Mouse (Mus musculus) cerebellum, adult 18-20 months (tissue): Measurements from ENCODE around the gene Rufy3.
A peak's percentile ranks its signal among the peaks of the same experiment; 100 is the strongest.

ENCODE experiments used
- DNase-seq, 2 experiments: peaks; one replicate each; pipeline ENCODE4 v3.0.0; 2021

Gene Rufy3

DNA sequence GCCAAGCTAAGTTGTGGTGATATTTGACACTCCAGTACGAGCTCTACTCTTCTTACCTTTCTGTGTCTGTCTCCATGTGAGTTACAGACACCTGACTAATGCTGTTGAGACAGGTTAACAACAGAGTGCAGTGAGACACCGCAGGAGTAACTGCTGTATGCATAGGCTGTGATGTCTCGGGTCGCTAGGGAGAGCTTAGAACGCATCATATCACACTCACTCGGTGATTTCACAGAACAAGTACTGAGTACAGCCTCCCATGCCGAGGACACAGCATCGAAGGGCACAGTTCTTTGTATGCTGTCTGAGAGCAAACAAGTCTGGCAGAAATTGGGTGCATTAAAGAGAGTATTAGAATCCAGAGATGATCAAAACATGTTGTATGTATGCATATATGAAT is 65.1 kb downstream of the Rufy3 start:
- no peak for DNase-seq

DNA sequence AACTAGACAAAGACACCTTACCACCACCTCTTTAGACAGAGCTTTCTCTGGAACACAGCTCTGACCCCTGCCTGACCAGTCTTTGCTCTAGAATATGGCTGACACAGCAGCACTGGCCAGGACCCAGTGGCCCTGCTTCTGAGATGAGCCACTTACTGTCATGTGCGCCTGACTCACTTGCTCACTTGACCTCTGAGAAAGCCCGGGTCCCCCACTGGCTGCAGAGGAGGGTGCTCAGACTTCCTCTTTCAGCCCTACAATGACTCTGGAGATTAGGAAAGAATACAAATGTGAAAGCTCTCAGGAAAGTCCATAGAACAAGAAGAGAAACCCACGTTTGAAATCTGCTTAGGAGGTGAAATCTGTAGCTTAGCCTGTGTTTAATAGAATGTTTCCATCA is 66.0 kb downstream of the Rufy3 start:
- DNase-seq = no peak

DNA sequence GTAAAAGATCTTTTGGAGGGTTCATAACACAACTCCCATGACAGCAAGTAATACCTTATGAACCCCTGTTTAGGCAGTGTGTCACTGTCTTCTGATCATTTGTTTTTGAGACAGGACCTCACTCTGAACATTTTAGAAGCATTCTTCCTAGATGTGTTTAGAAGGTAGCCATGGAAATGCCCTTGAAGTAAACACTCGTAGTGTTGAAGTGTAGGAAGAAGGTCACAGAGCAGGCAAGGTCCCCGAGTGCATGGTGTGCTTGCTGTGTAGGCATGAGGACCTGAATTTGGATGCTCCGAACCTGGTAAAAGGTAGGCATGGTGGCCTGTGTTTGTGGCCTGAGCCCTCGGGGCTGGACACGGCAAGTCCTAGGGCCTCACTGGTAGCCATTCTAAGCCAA is 66.7 kb downstream of the Rufy3 start:
- no peak for DNase-seq

DNA sequence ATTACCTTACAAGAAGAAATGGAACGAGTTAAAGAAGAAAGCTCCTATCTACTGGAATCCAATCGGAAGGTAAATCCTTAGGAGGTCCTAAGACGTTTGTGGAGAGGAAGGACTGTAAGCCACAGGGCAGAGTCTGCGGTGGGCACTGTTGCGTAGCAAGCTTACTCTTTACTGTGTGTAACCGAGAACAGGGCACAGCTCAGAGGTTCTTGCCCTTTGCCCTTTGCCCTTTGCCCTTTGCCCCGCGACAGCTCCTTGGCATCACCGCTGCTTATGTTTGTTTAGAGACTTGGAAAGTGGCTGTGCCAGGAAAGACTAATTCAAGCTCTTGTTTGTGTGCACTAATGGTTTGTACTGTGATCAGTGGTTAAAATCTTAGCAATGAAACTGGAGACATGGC is 67.6 kb downstream of the Rufy3 start:
- no peak for DNase-seq

DNA sequence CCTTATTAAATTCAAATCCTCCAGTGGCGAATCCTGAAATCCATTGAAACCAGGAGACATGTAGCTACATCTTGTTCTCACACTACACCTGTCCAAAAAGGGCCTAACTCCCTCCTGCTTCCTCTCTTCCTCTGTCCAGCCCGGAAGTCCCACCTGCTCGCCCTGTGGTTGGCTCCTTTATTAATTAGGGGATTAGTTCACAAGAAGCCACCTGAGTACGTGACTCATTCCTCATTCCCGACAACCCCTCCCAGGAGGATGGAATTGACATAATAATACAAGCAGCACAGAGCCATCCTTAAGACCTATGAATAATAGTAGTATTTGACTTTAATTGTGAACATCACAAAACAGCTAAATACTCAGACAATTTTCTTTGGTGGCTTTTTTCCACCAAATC is 69.2 kb downstream of the Rufy3 start:
- no peak for DNase-seq

DNA sequence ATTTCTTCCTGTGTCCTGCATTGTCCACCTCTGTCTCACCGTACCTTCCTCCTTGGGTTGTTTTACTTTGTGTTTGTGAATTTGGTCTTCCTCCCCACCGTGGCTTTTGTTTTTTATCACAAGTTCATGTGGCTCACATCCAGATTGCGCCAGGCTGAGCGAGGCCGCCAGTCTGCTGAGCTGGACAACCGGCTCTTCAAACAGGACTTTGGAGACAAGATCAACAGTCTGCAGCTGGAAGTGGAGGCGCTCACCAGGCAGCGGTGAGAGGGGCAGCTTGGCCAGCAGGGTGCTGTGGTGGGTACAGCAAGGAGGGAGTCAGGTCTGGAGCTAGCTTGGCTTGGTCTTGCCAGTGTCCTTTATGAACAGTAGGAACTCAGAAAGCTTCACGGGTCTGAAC is 77.9 kb downstream of the Rufy3 start:
- no peak for DNase-seq

DNA sequence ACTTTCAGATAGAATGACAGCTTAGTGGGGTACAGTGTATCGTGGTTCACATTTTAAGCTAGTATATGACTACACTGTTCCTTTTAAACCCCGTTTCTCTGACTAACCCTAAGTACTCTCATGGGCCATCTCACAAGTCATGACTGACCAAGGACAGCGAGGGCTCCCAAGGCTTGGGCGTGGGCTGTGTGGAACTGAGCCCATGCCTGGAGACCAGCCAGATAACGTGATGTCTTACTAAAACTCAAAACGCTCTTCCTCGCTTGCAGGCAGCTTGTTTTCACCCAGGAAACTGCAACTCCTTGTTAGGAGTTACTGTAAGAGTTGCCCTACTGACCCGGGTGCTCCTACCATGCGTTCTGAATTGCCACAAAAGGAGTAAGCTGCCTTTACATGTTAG is 78.7 kb downstream of the Rufy3 start:
- DNase-seq = no peak

DNA sequence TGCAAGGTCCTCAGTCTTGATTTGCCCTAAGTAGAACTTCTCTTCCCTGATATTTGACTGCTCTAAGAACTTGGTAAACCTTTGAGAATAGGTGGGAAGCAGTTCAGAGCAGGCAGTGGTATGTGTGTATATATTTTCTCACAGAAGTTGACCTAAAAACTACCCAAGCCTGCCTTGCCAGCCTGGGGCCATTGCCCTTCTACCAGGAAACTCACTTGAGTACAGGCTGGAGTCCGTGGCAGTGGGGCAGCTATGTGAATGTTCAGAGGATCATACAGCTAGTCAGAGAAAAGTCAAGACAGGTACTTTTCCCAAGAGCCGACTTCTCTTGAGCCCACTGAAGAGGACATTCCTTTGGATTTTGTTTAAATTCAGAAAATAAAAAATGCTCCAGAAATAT is 80.1 kb downstream of the Rufy3 start:
- no peak for DNase-seq

DNA sequence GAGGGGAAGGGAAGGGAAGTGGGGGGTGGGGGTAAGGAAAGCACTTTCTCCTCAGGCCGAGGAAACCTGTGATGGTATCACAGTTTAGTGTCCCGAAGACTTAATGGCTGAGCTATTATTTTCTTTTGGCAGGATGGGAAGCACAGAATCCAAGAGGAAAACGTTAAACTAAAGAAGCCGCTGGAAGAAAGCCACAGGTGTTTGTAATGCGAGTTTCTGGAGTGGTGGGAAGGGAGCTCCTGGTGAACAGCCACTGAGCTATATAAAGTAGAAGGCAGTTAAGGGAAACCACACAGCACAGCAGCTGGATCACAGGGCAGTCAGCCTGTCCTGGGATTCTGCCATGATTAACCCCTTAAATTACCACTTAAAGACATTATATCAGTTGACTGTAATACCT is 80.6 kb downstream of the Rufy3 start:
- DNase-seq = no peak

DNA sequence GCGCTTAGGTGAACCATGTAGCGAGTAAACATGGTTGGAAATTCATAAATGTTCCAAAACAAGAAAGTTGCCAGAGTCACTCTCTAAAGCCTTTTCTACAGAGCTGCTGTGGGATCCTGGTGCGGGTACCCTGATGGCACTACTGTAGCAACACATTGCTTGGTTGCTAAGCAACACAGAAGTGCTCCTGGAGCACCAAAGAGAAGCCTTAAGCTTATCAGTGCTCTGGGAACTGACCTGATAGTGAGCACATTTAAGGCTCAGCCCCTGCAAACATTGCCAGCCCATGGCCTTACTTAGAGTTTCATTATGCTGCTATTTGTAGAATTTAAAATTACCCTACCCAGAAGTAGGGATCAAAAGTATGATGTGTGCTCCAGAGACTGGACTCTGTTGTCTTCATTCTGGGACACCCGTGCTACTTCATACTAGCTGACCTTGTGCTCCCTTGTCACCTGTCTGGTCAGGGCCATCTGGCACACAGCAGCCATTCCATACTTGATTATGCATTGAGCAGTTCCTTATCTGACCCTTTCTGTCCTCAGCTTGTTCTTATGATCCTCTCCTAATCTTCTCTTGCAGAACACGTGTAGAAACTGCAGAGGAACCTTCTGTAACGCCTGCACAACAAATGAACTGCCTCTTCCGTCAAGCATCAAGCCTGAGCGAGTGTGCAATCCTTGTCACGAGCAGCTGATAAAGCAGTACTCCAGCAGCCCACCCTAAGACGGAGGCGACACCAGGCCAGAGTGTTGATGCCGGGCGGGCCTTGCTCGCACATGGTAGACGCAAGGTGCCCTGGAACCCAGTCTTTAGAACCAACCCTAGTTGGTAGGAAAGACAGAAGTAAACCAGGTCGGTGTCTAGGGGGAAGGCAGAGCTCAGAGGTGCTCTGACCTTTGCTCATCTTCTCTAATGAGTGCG is 84.7 kb downstream of the Rufy3 start:
- no peak for DNase-seq

DNA sequence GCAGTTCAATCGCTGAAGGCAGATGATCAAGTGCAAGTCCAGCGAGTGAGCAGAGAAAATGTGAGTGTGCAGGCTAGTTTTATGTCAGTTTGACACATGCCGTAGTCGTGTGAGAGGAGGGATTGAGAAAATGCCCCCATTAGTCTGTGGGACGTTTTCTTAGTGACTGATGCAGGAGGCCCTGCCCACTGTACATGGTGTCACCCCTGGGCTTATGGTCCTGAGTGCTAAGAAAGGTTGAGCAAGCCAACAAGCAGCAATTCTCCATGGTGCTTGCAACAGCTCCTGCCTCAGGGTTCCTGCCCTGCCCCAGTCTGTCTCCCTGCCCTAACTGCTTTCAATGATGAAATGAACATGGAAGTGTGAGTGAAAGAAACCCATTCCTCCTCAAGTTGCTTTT is 87.7 kb downstream of the Rufy3 start:
- no peak for DNase-seq

DNA sequence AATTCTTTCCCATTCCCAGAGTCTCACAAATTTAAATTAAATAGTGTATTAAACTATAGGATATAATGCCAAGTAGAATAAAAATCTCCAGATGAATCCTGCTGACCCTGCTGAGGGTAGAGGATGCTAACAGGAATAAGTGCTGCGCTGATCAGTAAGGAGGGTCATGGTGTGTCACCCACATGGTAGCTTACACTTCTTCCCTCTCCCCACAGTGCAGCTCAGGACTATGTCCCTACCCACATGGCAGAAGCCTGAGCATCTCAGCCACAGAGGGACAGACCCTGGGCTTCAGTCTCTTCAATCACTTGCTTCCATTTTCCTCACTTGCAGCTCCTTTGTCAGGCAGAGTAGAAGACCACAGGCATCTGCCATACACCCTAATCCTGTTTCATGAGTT is 93.0 kb downstream of the Rufy3 start:
- DNase-seq = no peak

DNA sequence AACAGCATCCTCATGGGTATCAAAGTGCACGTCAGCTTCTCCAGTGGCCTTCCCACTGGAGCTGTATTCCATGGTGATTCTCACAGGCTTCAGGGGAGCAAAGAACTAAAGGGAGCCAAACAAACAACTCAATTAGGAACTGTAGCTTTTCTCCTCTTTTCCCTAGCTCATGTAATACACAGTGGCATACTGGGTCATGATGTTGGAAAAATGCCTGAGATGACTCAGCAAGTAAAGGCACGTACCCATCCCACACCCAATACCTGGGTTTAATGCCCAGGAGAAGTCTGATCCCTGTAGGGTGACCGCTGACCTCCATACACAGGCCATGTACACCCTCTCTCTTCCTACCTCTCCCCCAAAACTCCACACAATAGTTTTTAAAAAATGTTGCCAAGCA is 98.3 kb downstream of the Rufy3 start:
- no peak for DNase-seq

DNA sequence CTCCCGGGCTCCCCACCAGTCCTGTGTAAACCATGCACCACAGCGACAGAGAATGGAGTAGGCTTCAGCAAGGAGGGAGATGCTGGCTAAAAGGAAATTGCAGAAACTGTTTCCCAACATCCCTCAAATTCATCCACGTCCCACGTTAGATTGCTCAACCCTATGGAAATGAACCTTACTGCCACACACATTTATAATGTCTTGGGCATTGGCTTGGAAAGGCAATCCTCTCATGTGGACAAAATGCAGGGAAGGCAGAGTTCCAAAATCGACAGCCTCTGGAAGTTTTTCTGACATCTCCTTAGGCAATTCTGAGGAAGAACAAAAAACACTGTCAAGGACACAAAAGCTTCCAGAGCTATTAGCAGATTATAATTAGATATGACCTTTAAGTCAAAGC is 99.0 kb downstream of the Rufy3 start:
- no peak for DNase-seq

DNA sequence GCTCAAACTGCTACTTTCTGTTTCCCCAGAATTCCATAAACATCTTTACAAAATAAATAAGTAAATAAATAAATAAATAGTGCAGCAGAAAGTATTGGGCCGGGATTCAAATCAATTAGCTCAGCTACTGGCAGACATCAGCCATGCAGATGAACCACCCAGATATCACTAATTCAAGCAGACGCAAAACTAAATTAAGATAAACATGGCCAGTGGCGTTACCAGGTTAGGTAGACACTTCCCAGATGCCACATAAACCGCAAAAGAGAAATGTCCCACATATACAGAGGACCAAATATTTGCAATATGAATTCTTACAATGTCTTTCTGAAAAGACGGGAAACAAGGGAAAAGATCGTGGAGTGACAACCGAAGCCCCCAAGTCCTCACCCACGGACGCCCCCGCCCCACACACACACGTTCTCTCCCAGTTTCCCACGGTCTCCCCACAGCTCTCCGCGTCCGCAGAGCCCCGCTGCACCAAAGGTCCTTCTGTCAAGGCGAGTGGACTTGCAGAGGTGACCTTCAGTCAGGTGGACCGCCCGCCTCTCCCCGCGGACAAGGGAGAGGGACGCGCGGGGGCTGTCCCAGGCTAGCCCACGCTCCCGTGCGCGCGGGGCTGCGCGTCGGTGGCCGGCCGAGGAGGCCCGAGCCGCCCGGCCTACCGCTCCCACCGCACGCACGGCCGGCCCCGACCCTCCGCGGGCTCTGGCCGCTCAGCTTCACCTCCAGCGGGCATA is 110.0 kb downstream of the Rufy3 start:
- DNase-seq = peak in 1 of 2 experiments; percentile 51

DNA sequence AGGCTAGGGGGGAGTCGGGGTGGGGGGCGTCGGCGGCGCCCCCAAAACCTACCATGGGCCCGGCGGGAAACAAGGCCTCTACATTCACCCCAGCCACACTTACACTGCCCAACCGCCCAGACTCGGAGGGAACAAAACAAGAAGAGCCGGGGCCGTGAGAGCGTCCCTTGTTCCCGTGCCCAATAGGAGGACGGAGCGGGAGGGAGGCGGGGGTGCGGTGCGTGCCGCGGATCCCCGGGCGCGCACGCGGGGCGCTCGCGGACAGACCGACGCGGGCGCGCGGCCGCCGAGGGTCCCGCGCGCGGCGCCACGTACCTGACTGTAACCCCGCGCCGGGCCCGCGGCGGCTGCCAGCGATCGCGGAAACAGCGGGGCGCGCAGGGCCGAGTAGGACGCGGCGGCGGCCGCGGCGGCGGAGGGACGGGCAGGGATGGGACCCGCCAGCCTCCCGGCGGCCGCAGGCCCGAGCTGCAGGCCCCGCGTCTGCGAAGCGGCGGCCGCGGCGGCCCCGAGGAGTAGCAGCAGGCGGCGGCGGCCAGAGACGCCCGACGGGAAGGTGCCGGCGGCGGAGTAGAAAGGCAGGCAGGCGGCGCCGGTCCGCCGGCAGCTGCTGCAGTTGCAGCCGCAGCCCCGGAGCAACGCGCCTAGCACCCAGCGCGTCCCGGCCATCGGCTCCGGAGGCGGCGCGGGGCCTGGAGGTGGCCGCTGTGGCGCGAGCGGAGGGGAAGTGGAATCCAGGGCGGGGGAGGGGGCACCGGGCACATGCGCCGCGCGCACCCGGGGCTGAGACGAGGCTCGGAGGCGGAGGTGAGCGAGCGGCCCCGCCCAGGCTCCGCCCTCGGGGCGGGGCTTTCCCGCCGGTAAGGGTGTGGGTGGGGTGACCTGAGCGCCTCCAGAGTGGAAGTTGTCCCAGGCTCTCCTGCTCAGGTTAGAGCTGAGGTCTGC is 110.9 kb downstream of the Rufy3 start, which contains the start of gene Grsf1:
Gene Grsf1 (minus strand): TSS at position 729 of the 945 bp plus-strand sequence.
- peak; percentile 94 to 96 for DNase-seq

DNA sequence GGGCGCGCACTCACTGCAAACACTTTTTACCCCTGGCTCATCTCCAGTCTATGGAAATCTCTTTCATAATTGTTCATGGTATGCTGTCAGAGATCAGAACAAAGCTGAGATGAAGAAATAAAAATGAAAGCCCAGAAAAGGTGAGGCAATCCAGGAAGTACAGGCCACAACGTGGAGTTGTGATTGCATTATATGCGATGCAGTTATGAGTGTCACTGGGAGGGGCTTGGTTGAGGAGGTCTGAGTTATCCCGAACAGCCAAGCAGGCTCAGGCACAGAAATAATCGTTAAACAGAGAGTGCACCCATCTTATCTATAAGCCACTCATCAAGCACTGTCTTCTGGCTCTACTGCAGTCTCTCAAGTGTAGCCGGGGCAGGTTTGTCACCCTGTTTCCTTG is 114.1 kb downstream of the Rufy3 start:
- no peak for DNase-seq

DNA sequence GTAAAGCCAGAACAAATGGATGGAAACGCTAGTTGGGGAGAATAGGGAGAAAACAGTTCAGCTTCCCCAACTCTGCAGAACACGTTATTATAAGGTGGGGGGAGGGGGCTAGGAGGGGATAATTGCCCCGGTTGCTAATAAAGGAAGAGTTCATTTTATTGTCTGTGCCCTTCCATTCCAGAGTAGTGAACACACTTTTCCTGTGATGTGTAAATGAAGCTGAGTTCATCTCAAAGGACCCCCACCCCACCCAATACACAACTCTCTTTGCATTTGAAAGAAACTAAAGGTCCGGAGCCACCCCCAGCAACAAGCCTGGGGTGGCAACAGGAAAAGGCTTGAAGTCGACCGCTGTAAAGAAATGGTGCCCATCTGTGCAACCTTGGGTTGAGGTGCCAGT is 114.5 kb downstream of the Rufy3 start:
- no peak for DNase-seq

DNA sequence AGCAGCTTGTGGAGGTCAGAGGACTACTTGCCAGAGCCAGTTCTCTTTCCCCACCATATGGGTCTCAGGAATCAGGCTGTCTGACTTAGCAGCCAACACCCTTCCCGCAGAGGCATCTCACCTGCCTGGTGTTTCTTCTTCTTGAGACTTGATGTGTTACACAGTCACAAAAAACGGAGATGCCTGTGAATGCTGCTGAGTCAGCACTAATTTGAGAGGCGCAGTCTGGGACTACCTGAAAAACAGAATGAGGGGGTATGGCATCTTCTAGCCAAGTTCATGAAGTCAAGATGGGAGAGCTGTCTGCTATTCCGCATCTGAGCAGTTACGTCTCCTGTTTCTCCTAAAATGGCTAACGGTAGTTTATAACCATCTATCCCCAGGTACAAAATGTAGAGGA is 115.7 kb downstream of the Rufy3 start:
- no peak for DNase-seq

DNA sequence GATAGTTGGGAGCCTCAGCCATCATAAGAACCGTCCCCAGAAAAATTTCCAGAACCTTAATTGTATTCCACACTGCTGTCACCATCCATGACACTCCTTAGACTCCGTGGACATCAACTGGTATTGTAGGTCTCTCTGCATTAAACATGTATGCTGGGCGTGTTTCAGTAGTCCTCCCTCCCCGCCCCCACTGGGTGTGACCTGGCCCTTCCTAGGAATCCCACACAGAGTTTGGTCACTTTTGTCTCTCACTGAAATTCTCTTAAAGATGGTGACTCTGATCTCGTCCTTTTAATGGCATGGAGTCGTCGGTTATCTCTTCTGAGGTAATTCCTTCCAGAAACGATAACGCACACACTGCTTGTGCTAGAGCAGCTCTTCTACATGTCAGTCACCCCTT is 118.9 kb downstream of the Rufy3 start:
- DNase-seq = no peak

DNA sequence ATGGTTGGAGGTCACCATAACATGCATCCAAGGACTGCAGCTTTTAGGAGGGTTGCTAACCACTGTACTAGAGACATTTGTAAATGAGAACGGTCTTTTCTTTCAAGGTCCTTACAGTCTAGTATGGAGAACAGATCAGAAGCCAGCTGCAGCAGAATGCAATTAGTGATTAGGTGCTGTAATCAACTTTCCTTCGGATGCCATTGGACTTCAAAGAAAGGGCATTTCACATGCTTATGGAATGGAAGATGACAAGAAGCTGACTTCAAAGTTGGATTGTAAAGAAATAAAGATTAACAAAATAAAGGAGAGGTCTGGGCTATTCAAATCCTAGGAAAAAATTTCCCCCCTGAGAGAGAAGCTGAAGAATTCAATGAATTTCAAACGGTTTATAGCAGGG is 119.4 kb downstream of the Rufy3 start:
- no peak for DNase-seq

DNA sequence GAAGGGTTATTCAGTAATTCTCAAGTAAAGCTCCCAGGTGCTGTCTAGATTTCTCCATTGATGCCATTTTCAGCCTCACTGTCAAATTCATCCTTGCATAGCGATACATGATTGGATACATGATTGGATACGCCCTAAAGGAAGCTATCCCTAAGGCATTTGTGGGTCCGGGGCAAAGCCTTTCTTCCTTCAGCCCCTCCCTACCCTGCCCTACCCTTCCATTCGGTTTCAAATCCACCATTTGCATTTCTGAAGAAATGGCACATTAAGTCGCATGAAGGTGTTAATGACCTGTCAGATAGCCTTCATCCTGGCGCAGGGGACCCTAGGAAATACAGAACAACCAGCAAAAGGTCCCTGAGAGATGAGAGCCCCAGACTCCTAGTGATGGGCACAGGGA is 120.5 kb downstream of the Rufy3 start:
- no peak for DNase-seq

DNA sequence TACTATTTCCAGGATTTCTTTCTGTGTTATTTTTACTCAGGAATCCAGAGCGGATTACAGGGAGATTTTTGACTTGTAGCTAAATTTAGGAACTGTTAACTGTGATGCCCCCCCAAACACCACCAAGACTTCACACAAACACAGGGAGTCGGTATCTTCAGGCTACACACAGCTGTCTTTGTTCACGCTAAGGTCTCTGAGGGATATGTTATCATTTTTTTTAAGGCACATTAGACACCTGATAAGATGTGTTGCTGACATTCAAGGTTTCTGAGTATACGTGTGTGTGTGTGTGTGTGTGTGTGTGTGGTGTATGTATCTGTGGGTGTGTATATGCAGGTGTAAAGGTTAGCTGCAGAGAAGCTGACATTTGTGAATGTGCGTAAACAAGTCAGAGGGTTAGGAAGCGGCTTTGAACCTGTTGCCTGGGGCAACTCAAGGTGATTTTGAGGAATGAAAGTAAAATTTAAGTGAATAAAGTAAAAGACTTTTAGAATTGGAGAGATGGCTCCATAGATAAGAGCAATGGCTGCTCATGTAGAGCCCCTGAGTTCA is 121.0 kb downstream of the Rufy3 start:
- no peak for DNase-seq
